In the genomic region with DNA sequence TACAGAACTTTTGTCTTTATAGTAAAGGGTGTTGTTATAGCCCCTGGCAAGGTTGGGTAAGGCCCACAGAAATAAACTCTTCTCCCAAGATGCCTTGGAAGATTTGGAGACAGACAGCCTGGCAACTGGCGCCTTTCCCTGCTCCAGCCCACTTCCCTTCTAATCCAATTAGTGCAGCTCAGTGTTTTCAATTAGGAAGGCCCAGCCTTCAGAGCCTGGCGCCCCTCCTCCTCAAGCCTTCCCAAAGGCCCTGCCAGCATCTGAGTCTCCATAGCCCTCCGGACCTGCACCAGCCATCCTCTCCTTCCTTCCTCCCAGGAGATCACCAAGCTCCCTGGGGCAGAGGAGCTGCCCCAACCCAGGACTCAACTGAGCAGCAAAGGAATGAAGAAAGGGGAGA, we compare ENCODE assay signal across 17 mouse cellular contexts. TPM values are rescaled to one million over a fixed set of nuclear protein-coding genes. Genes with fewer than 3 reads are reported as not detected.
DNase-seq lines count a peak whose midpoint lies in the region; ATAC-seq and TF ChIP-seq lines count a peak whose summit lies in the region.
"Had no signal": no experiment of that assay in that cellular context is flagged by ENCODE, and none has a peak within 500 bp of the region (broad histone marks: within the 10 kb centered on the region; RNA-seq: fewer than 3 reads in every experiment).

No protein-coding gene starts in this region.

- no peak overlapping the region for H3K4me2 ChIP-seq in forebrain, embryonic 11.5 days (ENCODE audit: low read depth, low read length, severe bottlenecking)
- no peak overlapping the region for H3K4me2 ChIP-seq in hindbrain, embryonic 16.5 days (ENCODE audit: low read length)
- H3K4me2 ChIP-seq: embryonic facial prominence, embryonic 13.5 days; heart, embryonic 12.5 days had no signal

- no peak overlapping the region for H3K9ac ChIP-seq in forebrain, embryonic 11.5 days (ENCODE audit: low read length)
- no peak overlapping the region for H3K9ac ChIP-seq in hindbrain, embryonic 16.5 days (ENCODE audit: low read depth, low read length)
- H3K9ac ChIP-seq: embryonic facial prominence, embryonic 13.5 days; heart, embryonic 12.5 days had no signal

- H3K4me1 ChIP-seq in cerebellum, adult 2 months (ENCODE audit: control insufficient read depth, insufficient read depth, low read length) = peaks cover 6% of the 10 kb centered on the region; the same call in 1 of the 2 replicates
- no peaks in the 10 kb centered on the region; the same call in 1 of the 2 replicates for H3K4me1 ChIP-seq in forebrain, embryonic 11.5 days (replicated peaks; ENCODE audit: control insufficient read depth, insufficient read depth, low read length)
- H3K4me1 ChIP-seq in hindbrain, embryonic 16.5 days (ENCODE audit: control insufficient read depth, insufficient read depth, low read depth, low read length) = no peaks in the 10 kb centered on the region; the same call in 1 of the 2 replicates
- H3K4me1 ChIP-seq: heart, embryonic 12.5 days had no signal

- no peak overlapping the region for H3K4me3 ChIP-seq in cerebellum, adult 2 months (replicated peaks; ENCODE audit: insufficient read depth, low read depth, low read length)
- H3K4me3 ChIP-seq in forebrain, embryonic 11.5 days (ENCODE audit: low read depth, low read length) = no peak overlapping the region
- H3K4me3 ChIP-seq in hindbrain, embryonic 16.5 days (ENCODE audit: low read length) = no peak overlapping the region
- H3K4me3 ChIP-seq: embryonic facial prominence, embryonic 13.5 days; gastrocnemius, adult 2 months; heart, embryonic 12.5 days; left cerebral cortex, adult 2 months had no signal

- TF ChIP-seq POLR2A in cerebellum, adult 2 months (IDR thresholded peaks at IDR 0.05; ENCODE audit: borderline replicate concordance, insufficient read depth, low read length) = no peak

- no peak overlapping the region for H3K27ac ChIP-seq in cerebellum, adult 2 months (ENCODE audit: insufficient read depth, low read length)
- H3K27ac ChIP-seq in forebrain, embryonic 11.5 days (ENCODE audit: low read depth, low read length) = peak overlapping the region; percentile 50; the same call in 1 of the 2 replicates
- H3K27ac ChIP-seq in hindbrain, embryonic 16.5 days (ENCODE audit: low read depth, low read length) = peak overlapping the region; percentile 52; the same call in 1 of the 2 replicates
- H3K27ac ChIP-seq: embryonic facial prominence, embryonic 13.5 days; gastrocnemius, adult 2 months; left cerebral cortex, adult 2 months had no signal

- no peaks in the 10 kb centered on the region for H3K27me3 ChIP-seq in cerebellum, adult 2 months (ENCODE audit: control insufficient read depth, insufficient read depth, low read length)
- no peaks in the 10 kb centered on the region for H3K27me3 ChIP-seq in forebrain, embryonic 11.5 days (ENCODE audit: control insufficient read depth, insufficient read depth, low read length)
- no peaks in the 10 kb centered on the region for H3K27me3 ChIP-seq in hindbrain, embryonic 16.5 days (replicated peaks; ENCODE audit: control insufficient read depth, insufficient read depth, low read length)
- H3K27me3 ChIP-seq: embryonic facial prominence, embryonic 13.5 days; heart, embryonic 12.5 days had no signal

- H3K36me3 ChIP-seq in forebrain, embryonic 11.5 days (ENCODE audit: control insufficient read depth, insufficient read depth, low read length) = no peaks in the 10 kb centered on the region
- H3K36me3 ChIP-seq in hindbrain, embryonic 16.5 days (ENCODE audit: control insufficient read depth, insufficient read depth, low read length) = peaks cover 7% of the 10 kb centered on the region
- H3K36me3 ChIP-seq: embryonic facial prominence, embryonic 13.5 days; G1E; heart, embryonic 12.5 days had no signal

- DNase-seq in cerebellum, postnatal 14 days = peak; percentile 69 to 75
- DNase-seq in cerebellum, adult 2 months = no peak
- DNase-seq in MN1 (ENCODE audit: low spot score) = peak; percentile 78
- peak; percentile 58 for DNase-seq in forebrain, embryonic 11.5 days (ENCODE audit: low spot score)
- DNase-seq in adrenal gland, adult 2 months = no peak
- no peak for DNase-seq in kidney, postnatal 14 days
- DNase-seq in right cerebral cortex, adult 2 months (ENCODE audit: low spot score in 2 of 2) = no peak
- DNase-seq: gastrocnemius, adult 2 months; kidney, postnatal 10 days; lung, adult 2 months had no signal

- no peaks in the 10 kb centered on the region for H3K9me3 ChIP-seq in forebrain, embryonic 11.5 days (ENCODE audit: control insufficient read depth, low read length)
- no peaks in the 10 kb centered on the region for H3K9me3 ChIP-seq in hindbrain, embryonic 16.5 days (ENCODE audit: control insufficient read depth, low read length)
- H3K9me3 ChIP-seq: embryonic facial prominence, embryonic 13.5 days; G1E; heart, embryonic 12.5 days had no signal

- ATAC-seq in forebrain, embryonic 11.5 days (replicated peaks; ENCODE audit: low FRiP score) = no peak
- ATAC-seq in hindbrain, embryonic 16.5 days = peak; percentile 57; the same call in 1 of the 2 replicates
- ATAC-seq: inflammation-experienced regulatory T-cells, adult 6 months had no signal

- TF ChIP-seq CTCF in cerebellum, adult 2 months (IDR thresholded peaks at IDR 0.05; ENCODE audit: borderline replicate concordance, insufficient read depth, low read depth, low read length) = no peak

- 32% methylated on average over 3 of the region's 3 CpGs for WGBS in cerebellum, adult 2 months
- 21% methylated on average over 3 of the region's 3 CpGs for WGBS in forebrain, embryonic 11.5 days
- 24% methylated on average over 3 of the region's 3 CpGs for WGBS in hindbrain, embryonic 16.5 days

RNA-seq across cellular contexts. Expression of a gene that starts 24.6 kb away (rescaled TPM):
- 0.16 and 0.41 TPM in 2 replicates for polyA plus RNA-seq in cerebellum, adult 2 months (2012; rRNA removed)
- 0.11 TPM in 1 of 2 replicates, not detected in the other for polyA plus RNA-seq in forebrain, embryonic 11.5 days (2014; fragmentation: Nextera tagmentation; extraction: Ambion mirVana)
- polyA plus RNA-seq in hindbrain, embryonic 16.5 days (2015; fragmentation: Nextera tagmentation; extraction: Ambion mirVana) = 0.11 and 0.20 TPM in 2 replicates
- not detected for total RNA-seq in adrenal gland, adult 2 months (2021)
- not detected in 2 replicates for polyA plus RNA-seq in adrenal gland, adult 2 months (2012; rRNA removed)
- total RNA-seq: G1E; gastrocnemius, adult 2 months; left cerebral cortex, adult 2 months; megakaryocyte-erythroid progenitor cell, adult 5-6 weeks had no signal
- polyA plus RNA-seq: G1E; heart, embryonic 12.5 days; lung, adult 2 months had no signal

RNA-seq across cellular contexts. Expression of a gene that starts 28.6 kb away (rescaled TPM):
- 97.0 and 98.1 TPM in 2 replicates for polyA plus RNA-seq in cerebellum, adult 2 months (2012; rRNA removed)
- polyA plus RNA-seq in forebrain, embryonic 11.5 days (2014; fragmentation: Nextera tagmentation; extraction: Ambion mirVana) = 24.0 and 27.2 TPM in 2 replicates
- 109 and 139 TPM in 2 replicates for polyA plus RNA-seq in hindbrain, embryonic 16.5 days (2015; fragmentation: Nextera tagmentation; extraction: Ambion mirVana)
- 1 to 10 TPM; 8.6 to 9.7 TPM for total RNA-seq in adrenal gland, adult 2 months (2021)
- polyA plus RNA-seq in adrenal gland, adult 2 months (2012; rRNA removed) = 2.6 and 4.4 TPM in 2 replicates

RNA-seq across cellular contexts. Expression of a gene that starts 42.5 kb away (rescaled TPM):
- 54.6 and 56.6 TPM in 2 replicates for polyA plus RNA-seq in cerebellum, adult 2 months (2012; rRNA removed)
- polyA plus RNA-seq in forebrain, embryonic 11.5 days (2014; fragmentation: Nextera tagmentation; extraction: Ambion mirVana) = 1.3 and 1.9 TPM in 2 replicates
- 3.1 and 4.0 TPM in 2 replicates for polyA plus RNA-seq in hindbrain, embryonic 16.5 days (2015; fragmentation: Nextera tagmentation; extraction: Ambion mirVana)
- total RNA-seq in adrenal gland, adult 2 months (2021) = 1 to 10 TPM; 2.8 to 7.0 TPM
- 1.9 and 3.0 TPM in 2 replicates for polyA plus RNA-seq in adrenal gland, adult 2 months (2012; rRNA removed)

RNA-seq across cellular contexts. Expression of a gene that starts 54.4 kb away (rescaled TPM):
- polyA plus RNA-seq in cerebellum, adult 2 months (2012; rRNA removed) = 5.4 and 5.9 TPM in 2 replicates
- 1.7 and 2.0 TPM in 2 replicates for polyA plus RNA-seq in forebrain, embryonic 11.5 days (2014; fragmentation: Nextera tagmentation; extraction: Ambion mirVana)
- polyA plus RNA-seq in hindbrain, embryonic 16.5 days (2015; fragmentation: Nextera tagmentation; extraction: Ambion mirVana) = 2.7 TPM in 2 replicates
- 1 to 10 TPM; 3.2 to 4.0 TPM for total RNA-seq in adrenal gland, adult 2 months (2021)
- polyA plus RNA-seq in adrenal gland, adult 2 months (2012; rRNA removed) = 9.9 and 11.1 TPM in 2 replicates

RNA-seq across cellular contexts. Expression of a gene that starts 54.5 kb away (rescaled TPM):
- 92.3 and 96.2 TPM in 2 replicates for polyA plus RNA-seq in cerebellum, adult 2 months (2012; rRNA removed)
- 134 and 137 TPM in 2 replicates for polyA plus RNA-seq in forebrain, embryonic 11.5 days (2014; fragmentation: Nextera tagmentation; extraction: Ambion mirVana)
- polyA plus RNA-seq in hindbrain, embryonic 16.5 days (2015; fragmentation: Nextera tagmentation; extraction: Ambion mirVana) = 89.5 and 92.9 TPM in 2 replicates
- 10 to 100 TPM; 69.6 to 93.8 TPM for total RNA-seq in adrenal gland, adult 2 months (2021)
- 53.6 and 56.1 TPM in 2 replicates for polyA plus RNA-seq in adrenal gland, adult 2 months (2012; rRNA removed)

Comparison
In these comparisons a context has a peak if more than half of its experiments do, and no peak if none do; other contexts are left out.
1. DNase-seq: peak in cerebellum, postnatal 14 days (2 of 2), MN1 (single experiment) and forebrain, embryonic 11.5 days (single experiment); none in cerebellum, adult 2 months (0 of 2), adrenal gland, adult 2 months (single experiment), kidney, postnatal 14 days (single experiment) and right cerebral cortex, adult 2 months (0 of 2).
2. RNA of a gene that starts 42.5 kb away (polyA plus RNA-seq): 54.6 to 56.6 TPM in cerebellum, adult 2 months; 3.1 to 4.0 TPM in hindbrain, embryonic 16.5 days, 1.9 to 3.0 TPM in adrenal gland, adult 2 months and 1.3 to 1.9 TPM in forebrain, embryonic 11.5 days; every median in the first group is over 10 times any median in the second.